Mouse (Mus musculus) forebrain, postnatal 0 days (tissue): ENCODE measurements at regions not wholly inside any gene's neighbourhood (a gene's known extent, or its start where the extent isn't known, plus 50 kb on each side); places are given as distances from the start of the nearest gene placed in this dataset.

Experiments used
- ATAC-seq: fragments of 200-750 bp; cut with Nextera tagmentation; 2 replicates; pipeline ENCODE4 v1.8.0; 2017; ENCODE audit warnings: mild to moderate bottlenecking, moderate library complexity
- DNase-seq: peaks from one replicate; pipeline ENCODE4 v3.0.0-alpha.2; 2015
- H3K27ac ChIP-seq: fragments of 300-500 bp; sonication (generic); 2 replicates; pipeline ENCODE4 v1.5.1; 2014; ENCODE audit warnings: low read depth, mild to moderate bottlenecking, antibody characterized with exemption, low read length, moderate library complexity, mixed read lengths
- H3K27me3 ChIP-seq: fragments of 300-500 bp; sonication (generic); 2 replicates; pipeline ENCODE4 v1.6.1; 2014; ENCODE audit warnings: mild to moderate bottlenecking, low read length, mixed read lengths; ENCODE audit not compliant: insufficient read depth
- H3K36me3 ChIP-seq: fragments of 300-500 bp; sonication (generic); 2 replicates; pipeline ENCODE4 v1.6.1; 2014; ENCODE audit warnings: mild to moderate bottlenecking, moderate library complexity; ENCODE audit not compliant: insufficient read depth
- H3K4me1 ChIP-seq: fragments of 300-500 bp; sonication (generic); 2 replicates; pipeline ENCODE4 v1.6.1; 2014; ENCODE audit warnings: antibody characterized with exemption; ENCODE audit not compliant: insufficient read depth
- H3K4me2 ChIP-seq: fragments of 300-500 bp; sonication (generic); 2 replicates; pipeline ENCODE4 v1.6.1; 2014; ENCODE audit warnings: low read depth, mild to moderate bottlenecking, moderate library complexity
- H3K4me3 ChIP-seq: fragments of 300-500 bp; sonication (generic); 2 replicates; pipeline ENCODE4 v1.5.1; 2014; ENCODE audit warnings: low read depth, low read length, mixed read lengths
- H3K9ac ChIP-seq: fragments of 300-500 bp; sonication (generic); 2 replicates; pipeline ENCODE4 v1.6.1; 2014; ENCODE audit warnings: mild to moderate bottlenecking
- H3K9me3 ChIP-seq: fragments of 300-500 bp; sonication (generic); 2 replicates; pipeline ENCODE4 v1.6.1; 2016; ENCODE audit warnings: low read length
- CTCF ChIP-seq: sonication (generic); IDR thresholded peaks from 2 replicates; pipeline ENCODE4 v1.5.1; 2016; ENCODE audit warnings: antibody characterized with exemption, control low read depth, low read depth
- WGBS: fragments of 180-500 bp; shearing (Covaris S2); extraction: QIAGEN DNeasy Blood & Tissue Kit; methylation state at CpG from one replicate; pipeline ENCODE4 v1.1.7; 2014; 5-methylcytosine and 5-hydroxymethylcytosine counted together

- Histone ChIP-seq H3K9ac (no peak overlapping the region), H3K4me3 (no peak overlapping the region), H3K4me2 (no peak overlapping the region), H3K36me3 (no peaks in the 10 kb centered on the region), H3K27ac (no peak overlapping the region), H3K27me3 (no peaks in the 10 kb centered on the region), H3K4me1 (no peaks in the 10 kb centered on the region), H3K9me3 (no peaks in the 10 kb centered on the region)
- DNase-seq (no peak), ATAC-seq (no peak)
- TF ChIP-seq CTCF, result no peak
- WGBS, result 41% methylated on average over 3 of the region's 3 CpGs
These were observed 88.2 kb downstream of the Zmat3 start for GRCm38 (mm10) chr3:32277572-32277971.

GRCm38 (mm10) chr3:32265619-32266222 is 100.1 kb downstream of the Zmat3 start:
- no peak overlapping the region for H3K4me3 ChIP-seq
- H3K4me2 ChIP-seq, result no peak overlapping the region
- H3K27ac ChIP-seq, result no peak overlapping the region
- DNase-seq (no peak), ATAC-seq (peak; percentile 51; the same call in 1 of the 2 replicates)
- 3% methylated on average over 5 of the region's 5 CpGs for WGBS
- no peaks in the 10 kb centered on the region for H3K27me3 ChIP-seq
- no peak overlapping the region for H3K9ac ChIP-seq
- no peaks in the 10 kb centered on the region for H3K4me1 ChIP-seq
- no peaks in the 10 kb centered on the region for H3K36me3 ChIP-seq
- H3K9me3 ChIP-seq, result no peaks in the 10 kb centered on the region
- no peak for TF ChIP-seq CTCF
